Mouse (Mus musculus) stomach, embryonic 15.5 days (tissue): ENCODE measurements around the gene Tada1. TPM values are rescaled to one million over a fixed set of nuclear protein-coding genes. Genes with fewer than 3 reads are reported as not detected.

Source experiments
- ATAC-seq: fragments of 200-750 bp; cut with Nextera tagmentation; 2 replicates; pipeline ENCODE4 v1.8.0; 2017; ENCODE audit warnings: low read depth, moderate number of reproducible peaks, moderate TSS enrichment; ENCODE audit not compliant: insufficient read depth, low FRiP score
- H3K27ac ChIP-seq: fragments of 300-500 bp; sonication (generic); 2 replicates; pipeline ENCODE4 v1.5.1; 2015; ENCODE audit warnings: mild to moderate bottlenecking, inconsistent platforms
- H3K27me3 ChIP-seq: fragments of 300-500 bp; sonication (generic); replicated peaks from 2 replicates; pipeline ENCODE4 v1.6.1; 2015; ENCODE audit warnings: inconsistent platforms
- H3K36me3 ChIP-seq: fragments of 300-500 bp; sonication (generic); 2 replicates; pipeline ENCODE4 v1.6.1; 2015; ENCODE audit warnings: inconsistent platforms
- H3K4me1 ChIP-seq: fragments of 300-500 bp; sonication (generic); 2 replicates; pipeline ENCODE4 v1.6.1; 2015; ENCODE audit warnings: inconsistent platforms
- H3K4me2 ChIP-seq: fragments of 300-500 bp; sonication (generic); 2 replicates; pipeline ENCODE4 v1.6.1; 2015; ENCODE audit warnings: mild to moderate bottlenecking, inconsistent platforms
- H3K4me3 ChIP-seq: fragments of 300-500 bp; sonication (generic); replicated peaks from 2 replicates; pipeline ENCODE4 v1.5.1; 2015; ENCODE audit warnings: inconsistent platforms
- H3K9ac ChIP-seq: fragments of 300-500 bp; sonication (generic); 2 replicates; pipeline ENCODE4 v1.6.1; 2015; ENCODE audit warnings: inconsistent platforms
- H3K9me3 ChIP-seq: fragments of 300-500 bp; sonication (generic); 2 replicates; pipeline ENCODE4 v1.6.1; 2016; ENCODE audit warnings: inconsistent platforms
- WGBS: fragments of 180-500 bp; shearing (Covaris S2); methylation state at CpG from one replicate; pipeline ENCODE4 v1.1.7; 2015; 5-methylcytosine and 5-hydroxymethylcytosine counted together
- polyA plus RNA-seq: library from polyadenylated mRNA; unstranded; fragments of >200 nt; fragmentation: Nextera tagmentation; extraction: Ambion mirVana; gene quantifications from 2 replicates; pipeline ENCODE4 v1.2.1, GENCODE M21; 2015

Tada1 gene
- polyA plus RNA-seq, 1 experiment from 2014 or later: 42.6 TPM

DNA sequence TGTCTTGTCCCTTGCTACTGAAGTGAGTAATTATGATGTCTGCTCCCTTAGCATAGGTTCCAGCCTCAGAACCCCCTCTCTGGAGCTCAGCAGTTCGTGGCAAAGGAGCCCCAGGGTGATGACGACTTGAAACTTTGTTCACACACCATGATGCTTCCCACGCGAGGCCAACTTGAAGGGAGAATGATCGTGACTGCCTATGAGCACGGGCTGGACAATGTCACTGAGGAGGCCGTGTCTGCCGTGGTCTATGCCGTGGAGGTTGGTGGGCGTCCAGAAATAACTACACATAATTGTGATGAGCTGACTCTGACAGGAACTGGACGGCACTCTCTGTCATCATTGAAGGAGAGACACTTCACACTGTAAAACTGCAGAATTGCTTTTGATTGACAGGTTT lies 9.6 kb downstream of the Tada1 start:
- Histone ChIP-seq H3K4me2 (no peak overlapping the region), H3K27me3 (no peaks in the 10 kb centered on the region), H3K27ac (no peak overlapping the region), H3K36me3 (peaks cover 59% of the 10 kb centered on the region), H3K4me3 (no peak overlapping the region), H3K4me1 (no peaks in the 10 kb centered on the region), H3K9me3 (no peaks in the 10 kb centered on the region), H3K9ac (no peak overlapping the region)
- ATAC-seq: no peak
- WGBS: 92% methylated on average over 11 of the region's 11 CpGs

DNA sequence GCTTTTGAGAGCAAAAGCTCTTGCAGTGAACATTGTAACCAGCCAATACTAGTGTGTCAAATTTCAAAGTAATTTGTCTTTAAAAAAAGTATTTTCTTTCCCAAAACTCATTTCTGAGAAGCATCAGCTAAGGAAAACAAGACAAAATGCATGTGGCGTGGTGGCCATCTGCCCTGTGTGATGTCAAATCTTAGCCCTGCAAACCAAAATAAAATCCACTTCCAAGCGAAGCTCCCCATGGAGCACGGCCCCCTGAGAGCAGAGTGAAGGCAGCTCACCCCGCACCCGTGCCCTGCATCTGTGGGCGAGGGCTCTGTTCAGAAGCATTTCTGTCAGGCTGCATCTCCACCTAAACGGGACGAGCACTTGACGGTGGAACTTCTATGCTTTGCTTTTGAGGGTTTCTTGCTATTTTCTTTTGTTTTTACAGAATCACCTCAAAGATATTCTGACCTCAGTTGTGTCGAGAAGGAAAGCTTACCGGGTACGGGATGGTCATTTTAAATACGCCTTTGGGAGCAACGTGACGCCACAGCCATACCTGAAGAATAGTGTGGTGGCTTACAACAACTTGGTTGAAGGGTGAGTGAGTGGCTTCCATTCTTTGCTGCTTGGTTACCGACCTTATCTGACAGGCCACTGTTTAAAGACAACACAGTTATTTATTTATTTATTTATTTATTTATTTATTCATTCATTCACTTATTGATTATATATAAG lies 10.7 kb downstream of the Tada1 start:
- 92% methylated on average over 16 of the region's 16 CpGs for WGBS
- no peaks in the 10 kb centered on the region for H3K9me3 ChIP-seq
- no peak overlapping the region for H3K4me3 ChIP-seq
- no peak overlapping the region for H3K27ac ChIP-seq
- no peaks in the 10 kb centered on the region for H3K4me1 ChIP-seq
- no peak for ATAC-seq
- H3K27me3 ChIP-seq: no peaks in the 10 kb centered on the region
- peaks cover 61% of the 10 kb centered on the region for H3K36me3 ChIP-seq
- H3K9ac ChIP-seq: no peak overlapping the region
- H3K4me2 ChIP-seq: no peak overlapping the region

DNA sequence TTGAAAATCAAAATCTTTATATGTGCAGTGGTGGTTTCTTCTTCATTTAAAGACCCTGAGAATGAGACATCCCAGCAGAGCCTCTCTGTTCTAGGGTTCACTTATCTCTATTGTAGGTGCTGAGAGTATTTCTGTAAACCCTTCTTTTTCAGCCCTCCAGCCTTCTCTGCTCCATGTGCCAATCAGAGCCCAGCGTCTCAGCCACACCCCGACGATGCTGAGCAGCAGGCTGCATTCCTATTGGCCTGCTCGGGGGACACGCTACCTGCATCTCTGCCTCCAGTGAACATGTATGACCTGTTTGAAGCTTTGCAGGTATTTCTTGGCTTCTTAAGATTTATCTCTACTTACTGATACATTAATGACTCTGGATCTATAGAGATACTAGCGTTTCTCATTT lies 12.8 kb downstream of the Tada1 start:
- no peaks in the 10 kb centered on the region for H3K27me3 ChIP-seq
- no peak overlapping the region for H3K4me2 ChIP-seq
- no peak for ATAC-seq
- H3K4me3 ChIP-seq: no peak overlapping the region
- H3K36me3 ChIP-seq: peaks cover 54% of the 10 kb centered on the region
- H3K9ac ChIP-seq: no peak overlapping the region
- H3K27ac ChIP-seq: no peak overlapping the region
- WGBS: 89% methylated on average over 6 of the region's 6 CpGs
- H3K9me3 ChIP-seq: no peaks in the 10 kb centered on the region
- no peaks in the 10 kb centered on the region for H3K4me1 ChIP-seq

DNA sequence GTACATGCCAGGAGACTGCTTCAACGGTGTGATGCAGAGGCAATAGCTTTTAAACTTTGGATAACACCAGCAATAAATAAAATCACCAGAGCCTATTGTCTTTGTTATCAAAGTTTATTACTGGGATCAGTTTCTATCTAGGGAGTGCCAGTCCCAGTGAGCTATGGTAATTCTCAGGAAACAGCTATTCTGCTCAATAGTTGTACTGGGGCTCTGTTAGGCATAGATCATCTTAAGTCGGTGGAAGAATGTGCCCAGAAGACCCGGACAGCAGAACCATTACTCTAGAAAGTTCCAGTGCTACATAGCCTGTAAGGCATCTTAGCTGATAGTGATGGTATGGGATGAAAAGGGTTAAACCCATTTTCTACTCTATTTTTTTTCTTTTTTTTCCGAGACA lies 15.9 kb downstream of the Tada1 start:
- no peaks in the 10 kb centered on the region for H3K9me3 ChIP-seq
- 59% methylated on average over 4 of the region's 4 CpGs for WGBS
- no peaks in the 10 kb centered on the region for H3K27me3 ChIP-seq
- H3K4me1 ChIP-seq: no peaks in the 10 kb centered on the region
- H3K4me2 ChIP-seq: no peak overlapping the region
- ATAC-seq: no peak
- no peak overlapping the region for H3K9ac ChIP-seq
- H3K4me3 ChIP-seq: no peak overlapping the region
- no peak overlapping the region for H3K27ac ChIP-seq
- H3K36me3 ChIP-seq: peaks cover 58% of the 10 kb centered on the region

DNA sequence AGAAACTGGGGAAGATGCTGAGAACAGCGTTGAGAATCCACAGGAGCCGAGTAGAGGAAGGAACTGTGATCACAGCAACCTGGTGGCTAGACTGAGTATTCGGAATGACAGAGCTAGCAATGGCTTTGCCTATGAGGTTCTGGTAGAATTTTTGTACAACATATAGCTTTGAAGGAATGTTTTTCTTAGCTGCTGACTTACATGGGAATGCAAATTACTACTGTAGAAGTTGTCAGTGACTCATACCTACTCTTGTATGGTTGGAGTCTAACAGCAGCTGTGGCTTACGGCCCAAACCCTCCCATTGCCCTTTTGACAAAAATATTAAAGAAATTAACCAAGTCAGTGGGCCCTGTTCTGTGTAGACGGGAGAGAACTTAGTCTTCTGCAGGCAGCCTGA lies 16.8 kb downstream of the Tada1 start:
- Histone ChIP-seq H3K27me3 (no peaks in the 10 kb centered on the region), H3K9me3 (no peaks in the 10 kb centered on the region), H3K4me2 (no peak overlapping the region), H3K9ac (no peak overlapping the region), H3K36me3 (peaks cover 53% of the 10 kb centered on the region), H3K4me3 (no peak overlapping the region), H3K27ac (no peak overlapping the region), H3K4me1 (no peaks in the 10 kb centered on the region)
- no peak for ATAC-seq
- 86% methylated on average over 5 of the region's 5 CpGs for WGBS

DNA sequence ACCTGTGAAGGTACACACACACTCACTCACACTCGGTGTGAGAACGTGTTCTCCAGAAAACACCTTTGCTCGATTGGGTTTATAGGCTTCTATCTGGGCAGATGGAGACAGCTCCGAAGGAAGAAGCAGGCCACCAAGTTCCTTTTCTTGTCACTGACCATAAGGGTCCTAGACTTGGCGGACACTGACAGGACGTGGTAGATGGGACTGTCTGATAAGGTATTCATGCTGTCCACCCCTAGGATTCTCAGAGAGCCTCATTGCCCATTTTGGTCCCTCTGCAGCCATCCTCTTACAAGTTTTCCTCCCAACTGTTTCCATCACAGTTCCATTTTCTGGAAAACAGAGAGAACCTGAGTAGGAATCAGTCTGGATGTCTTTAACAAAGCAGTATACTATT lies 17.5 kb downstream of the Tada1 start:
- Histone ChIP-seq H3K27ac (no peak overlapping the region), H3K4me1 (no peaks in the 10 kb centered on the region), H3K36me3 (peaks cover 50% of the 10 kb centered on the region), H3K4me2 (no peak overlapping the region), H3K4me3 (no peak overlapping the region), H3K9me3 (no peaks in the 10 kb centered on the region), H3K9ac (no peak overlapping the region), H3K27me3 (no peaks in the 10 kb centered on the region)
- ATAC-seq: no peak
- 88% methylated on average over 6 of the region's 6 CpGs for WGBS

DNA sequence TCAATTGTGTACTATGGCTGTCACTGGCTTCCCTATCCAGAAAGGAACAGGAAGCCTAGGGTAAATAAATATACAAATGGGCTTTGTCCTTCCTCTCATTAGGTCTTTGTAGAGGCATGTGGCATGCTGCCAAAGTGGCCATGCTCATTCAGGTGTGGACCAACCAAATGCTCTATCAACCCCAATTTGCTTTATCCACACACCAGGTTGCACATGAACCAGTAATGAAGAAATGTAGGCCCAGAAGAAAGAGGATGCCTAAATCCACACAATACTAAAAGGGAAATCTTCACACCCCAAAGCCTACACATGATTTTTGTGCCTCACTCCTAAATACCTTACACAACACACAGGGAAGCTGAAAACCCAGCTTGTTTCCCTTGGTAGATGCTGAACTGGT lies 22.6 kb downstream of the Tada1 start:
- Histone ChIP-seq H3K4me2 (no peak overlapping the region), H3K4me3 (no peak overlapping the region), H3K36me3 (peaks cover 23% of the 10 kb centered on the region), H3K4me1 (no peaks in the 10 kb centered on the region), H3K27ac (no peak overlapping the region), H3K9ac (no peak overlapping the region), H3K9me3 (no peaks in the 10 kb centered on the region), H3K27me3 (no peaks in the 10 kb centered on the region)
- ATAC-seq: no peak

DNA sequence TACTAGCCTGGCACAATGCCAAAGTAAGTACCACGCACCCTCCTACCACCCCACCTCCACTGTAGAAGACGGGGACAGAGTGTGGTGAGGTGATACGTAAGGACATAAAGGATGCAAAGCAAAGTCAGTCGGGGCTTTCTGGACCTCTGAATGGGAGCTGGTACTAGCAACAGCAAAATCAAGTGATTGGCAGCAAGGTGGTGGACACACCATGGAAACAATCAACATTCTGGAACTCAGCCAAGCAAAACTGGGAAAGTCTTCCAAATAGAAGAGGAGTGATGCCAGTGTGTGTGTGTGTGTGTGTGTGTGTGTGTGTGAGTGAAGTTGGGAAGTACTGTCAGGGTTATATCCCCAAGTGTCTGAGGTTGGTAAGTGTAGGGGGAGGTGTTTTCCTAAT lies 23.1 kb downstream of the Tada1 start:
- H3K9ac ChIP-seq: no peak overlapping the region
- H3K4me2 ChIP-seq: no peak overlapping the region
- no peaks in the 10 kb centered on the region for H3K9me3 ChIP-seq
- WGBS: 89% methylated on average over 4 of the region's 4 CpGs
- ATAC-seq: no peak
- no peak overlapping the region for H3K27ac ChIP-seq
- H3K36me3 ChIP-seq: peaks cover 24% of the 10 kb centered on the region
- no peaks in the 10 kb centered on the region for H3K27me3 ChIP-seq
- H3K4me1 ChIP-seq: no peaks in the 10 kb centered on the region
- no peak overlapping the region for H3K4me3 ChIP-seq

DNA sequence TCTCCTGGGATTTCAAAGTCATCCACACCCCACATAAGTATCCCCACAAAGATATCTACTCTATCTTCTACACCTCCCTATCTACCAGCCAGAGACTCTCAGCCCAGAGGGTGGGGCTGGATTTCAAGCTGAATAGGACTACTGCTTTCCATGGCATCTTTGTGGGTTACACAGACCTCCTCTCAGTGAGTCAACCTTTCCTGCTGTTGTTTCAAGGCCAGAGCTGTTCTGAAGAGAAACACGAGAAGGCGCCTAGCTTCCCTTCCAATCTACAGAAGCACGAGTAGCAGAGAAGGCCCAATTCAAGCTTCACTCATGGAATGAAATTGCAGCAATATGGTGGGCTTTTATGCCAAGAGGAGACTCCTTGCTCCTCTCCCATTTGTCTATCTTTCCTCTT lies 24.9 kb downstream of the Tada1 start:
- Histone ChIP-seq H3K4me2 (no peak overlapping the region), H3K27me3 (no peaks in the 10 kb centered on the region), H3K4me1 (peaks cover 8% of the 10 kb centered on the region; the same call in 1 of the 2 replicates), H3K9ac (no peak overlapping the region), H3K36me3 (peaks cover 16% of the 10 kb centered on the region), H3K4me3 (no peak overlapping the region), H3K9me3 (no peaks in the 10 kb centered on the region), H3K27ac (no peak overlapping the region)
- no peak for ATAC-seq
- WGBS: 93% methylated on average over 3 of the region's 3 CpGs

DNA sequence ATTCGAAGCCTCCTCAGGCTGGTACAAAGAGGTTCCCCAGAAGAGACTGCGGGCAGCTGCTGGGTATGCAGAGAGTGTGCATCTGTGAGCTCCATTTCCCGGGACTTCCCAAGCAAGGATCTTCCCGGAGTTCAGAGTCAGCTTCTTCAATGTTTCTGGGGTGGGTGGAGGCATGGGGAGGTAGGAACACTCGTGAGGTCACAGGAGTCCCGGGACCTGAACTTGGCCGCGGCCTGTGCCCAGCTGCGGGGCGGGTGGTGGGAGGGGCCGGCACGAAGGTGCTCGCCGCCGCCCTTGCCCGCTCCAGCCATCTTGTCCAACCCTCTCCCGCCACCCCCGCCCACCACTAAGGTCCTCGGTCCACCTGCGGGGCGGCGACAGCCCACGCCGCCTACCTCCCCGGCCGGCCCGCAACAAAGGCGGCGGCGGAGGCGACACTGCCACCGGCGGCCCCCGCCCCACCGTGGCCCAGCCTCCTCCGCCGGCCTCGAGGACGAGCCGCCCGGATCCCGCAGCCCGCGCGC lies 30.3 kb downstream of the Tada1 start:
- H3K4me3 ChIP-seq: peak overlapping the region; percentile 73
- no peaks in the 10 kb centered on the region for H3K27me3 ChIP-seq
- under 1% methylated on average over 40 of the region's 45 CpGs for WGBS
- H3K4me1 ChIP-seq: peaks cover 11% of the 10 kb centered on the region; the same call in 1 of the 2 replicates
- peak; percentile 65 for ATAC-seq
- no peaks in the 10 kb centered on the region for H3K9me3 ChIP-seq
- H3K4me2 ChIP-seq: peak overlapping the region; percentile 91
- H3K27ac ChIP-seq: peak overlapping the region; percentile 75
- H3K9ac ChIP-seq: peak overlapping the region; percentile 61; the same call in 1 of the 2 replicates
- peaks cover 9% of the 10 kb centered on the region; the same call in 1 of the 2 replicates for H3K36me3 ChIP-seq

DNA sequence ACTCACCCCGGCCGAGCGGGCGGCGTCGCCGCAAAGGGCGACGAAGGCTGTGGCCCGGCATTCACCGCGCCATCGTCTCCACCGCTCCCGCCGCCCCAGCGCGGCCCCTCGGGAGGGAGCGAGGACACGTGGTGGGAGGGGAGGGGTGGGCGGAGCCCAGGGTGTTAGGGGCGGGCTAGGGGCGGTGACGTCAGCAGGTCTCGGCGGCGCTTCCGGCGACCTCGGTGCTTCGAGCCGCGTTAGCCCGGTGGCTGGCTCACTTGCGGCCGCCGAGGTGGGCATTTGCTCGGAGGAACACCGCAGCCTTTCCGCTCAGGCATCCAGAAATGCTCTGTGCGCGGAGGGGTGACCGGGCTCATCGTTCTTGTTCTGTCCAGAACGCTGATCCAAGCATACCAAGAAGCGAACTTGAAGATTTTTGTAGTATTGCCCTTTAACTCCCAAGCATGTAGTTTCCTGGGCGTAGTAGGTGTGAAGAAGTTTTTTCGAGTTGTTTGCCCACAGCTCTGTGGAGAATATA lies 30.9 kb downstream of the Tada1 start, which contains the start of gene Pogk:
Gene Pogk, minus strand, starts transcription at position 163 of the 520 bp plus-strand sequence.
- 3% methylated on average over 49 of the region's 49 CpGs for WGBS
- Histone ChIP-seq H3K36me3 (peaks cover 9% of the 10 kb centered on the region; the same call in 1 of the 2 replicates), H3K27ac (peak within 1 kb of the TSS; percentile 75), H3K9ac (peak within 1 kb of the TSS; percentile 61; the same call in 1 of the 2 replicates), H3K4me2 (peak within 1 kb of the TSS; percentile 91), H3K4me3 (peak within 1 kb of the TSS; percentile 73), H3K4me1 (peaks cover 11% of the 10 kb centered on the region; the same call in 1 of the 2 replicates), H3K27me3 (no peaks in the 10 kb centered on the region), H3K9me3 (no peaks in the 10 kb centered on the region)
- peak; percentile 87 for ATAC-seq

DNA sequence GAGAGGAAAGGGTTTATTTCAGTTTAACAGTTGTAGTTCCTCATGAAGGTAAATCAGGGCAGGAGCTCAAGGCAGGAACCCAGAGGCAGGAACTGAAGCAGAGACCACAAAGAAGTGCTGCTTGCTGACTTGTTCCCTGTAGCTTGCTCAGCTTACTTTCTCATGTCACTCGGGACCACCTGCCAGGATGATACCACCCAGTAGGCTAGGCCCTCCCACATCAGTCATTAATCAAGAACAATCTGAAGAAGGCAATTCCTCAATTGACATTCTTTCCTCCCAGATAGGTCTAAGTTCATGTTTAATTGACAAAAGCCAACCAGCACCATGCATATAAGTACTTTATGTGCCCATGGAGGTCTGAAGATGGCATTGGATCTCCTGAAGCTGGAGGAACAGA lies 32.6 kb downstream of the Tada1 start:
- Histone ChIP-seq H3K4me1 (peaks cover 11% of the 10 kb centered on the region; the same call in 1 of the 2 replicates), H3K27ac (no peak overlapping the region), H3K27me3 (no peaks in the 10 kb centered on the region), H3K9ac (no peak overlapping the region), H3K4me3 (no peak overlapping the region), H3K36me3 (peaks cover 9% of the 10 kb centered on the region; the same call in 1 of the 2 replicates), H3K9me3 (no peaks in the 10 kb centered on the region), H3K4me2 (no peak overlapping the region)
- ATAC-seq: no peak
- 93% methylated on average over 1 of the region's 1 CpGs for WGBS
